Mouse (Mus musculus) MEL (cell line): Measurements from ENCODE around the gene Eef1a1. TPM values are rescaled to one million over a fixed set of nuclear protein-coding genes. Genes with fewer than 3 reads are reported as not detected.

Experiments
- DNase-seq: peaks from one replicate; pipeline ENCODE4 v3.0.0; 2011; ENCODE audit warnings: low read depth, low spot score
- H3K27ac ChIP-seq: 2 replicates; pipeline ENCODE4 v1.5.1; 2012; ENCODE audit warnings: low read depth, mild to moderate bottlenecking, control low read depth, low read length, moderate library complexity; ENCODE audit not compliant: control insufficient read depth
- H3K27me3 ChIP-seq, 2 experiments: fragments of 150-350 bp in 1 of 2; sonication (generic) in 1 of 2; 2 replicates each; pipeline ENCODE4 v1.6.1; 2012; ENCODE audit warnings: low read length in 2 of 2, mild to moderate bottlenecking in 2 of 2, improper control_type of control experiment in 1 of 2, moderate library complexity in 1 of 2; ENCODE audit not compliant: insufficient read depth in 2 of 2, control insufficient read depth in 1 of 2
- H3K36me3 ChIP-seq, 2 experiments: 2 replicates each; pipeline ENCODE4 v1.6.1; 2012 to 2014; ENCODE audit warnings: low read length in 2 of 2, improper control_type of control experiment in 1 of 2, inconsistent platforms in 1 of 2, mild to moderate bottlenecking in 1 of 2; ENCODE audit not compliant: insufficient read depth in 2 of 2, control insufficient read depth in 1 of 2
- H3K4me1 ChIP-seq, 2 experiments: fragments of 150-350 bp in 1 of 2; sonication (generic) in 1 of 2; 2 replicates each; pipeline ENCODE4 v1.6.1; 2012; ENCODE audit warnings: low read length in 2 of 2, improper control_type of control experiment in 1 of 2, mild to moderate bottlenecking in 1 of 2; ENCODE audit not compliant: insufficient read depth in 2 of 2, control insufficient read depth in 1 of 2
- H3K4me3 ChIP-seq, 2 experiments: fragments of 150-350 bp in 1 of 2; sonication (generic) in 1 of 2; 2 replicates each; pipeline ENCODE4 v1.5.1; 2012; ENCODE audit warnings: low read depth in 2 of 2, low read length in 2 of 2, mild to moderate bottlenecking in 2 of 2, moderate library complexity in 2 of 2, control low read depth in 1 of 2, improper control_type of control experiment in 1 of 2; ENCODE audit not compliant: control insufficient read depth in 1 of 2, insufficient read depth in 1 of 2
- H3K79me2 ChIP-seq: 2 replicates; pipeline ENCODE4 v1.6.1; 2012; ENCODE audit warnings: mild to moderate bottlenecking, low read length, moderate library complexity; ENCODE audit not compliant: control insufficient read depth, poor library complexity, insufficient read depth
- H3K9ac ChIP-seq: 2 replicates; pipeline ENCODE4 v1.6.1; 2012; ENCODE audit warnings: low read depth, mild to moderate bottlenecking, control low read depth, low read length, moderate library complexity; ENCODE audit not compliant: control insufficient read depth, poor library complexity, severe bottlenecking
- H3K9me3 ChIP-seq: fragments of 150-350 bp; sonication (generic); replicated peaks from 2 replicates; pipeline ENCODE4 v1.6.1; 2012; ENCODE audit warnings: mild to moderate bottlenecking, low read length, improper control_type of control experiment, moderate library complexity; ENCODE audit not compliant: insufficient read depth
- CHD2 ChIP-seq: IDR thresholded peaks from 2 replicates; pipeline ENCODE4 v1.6.1; 2011; ENCODE audit warnings: low read length, improper control_type of control experiment
- ETS1 ChIP-seq: IDR thresholded peaks from 2 replicates; pipeline ENCODE4 v1.6.1; 2012; ENCODE audit warnings: low read depth, mild to moderate bottlenecking, inconsistent platforms, low read length, improper control_type of control experiment, moderate library complexity
- GATA1 ChIP-seq: IDR thresholded peaks from 2 replicates; pipeline ENCODE4 v1.6.1; 2011; ENCODE audit warnings: low read depth, low read length, improper control_type of control experiment
- HCFC1 ChIP-seq: IDR thresholded peaks from 2 replicates; pipeline ENCODE4 v1.6.1; 2012; ENCODE audit warnings: low read depth, mild to moderate bottlenecking, inconsistent platforms, low read length, improper control_type of control experiment, moderate library complexity
- JUND ChIP-seq: IDR thresholded peaks from 2 replicates; pipeline ENCODE4 v1.6.1; 2011; ENCODE audit warnings: low read depth, mild to moderate bottlenecking, improper control_type of control experiment, low read length
- MAX ChIP-seq: IDR thresholded peaks from 2 replicates; pipeline ENCODE4 v1.6.1; 2011; ENCODE audit warnings: low read length, improper control_type of control experiment
- MEF2A ChIP-seq: IDR thresholded peaks from 2 replicates; pipeline ENCODE4 v1.6.1; 2014; ENCODE audit warnings: low read depth, mild to moderate bottlenecking, inconsistent platforms, low read length, improper control_type of control experiment; ENCODE audit not compliant: poor library complexity, insufficient replicate concordance, severe bottlenecking; ENCODE audit errors: extremely low read depth
- MYB ChIP-seq: IDR thresholded peaks from 2 replicates; pipeline ENCODE4 v1.6.1; 2011; ENCODE audit warnings: mild to moderate bottlenecking, low read depth, low read length, improper control_type of control experiment
- MYC ChIP-seq: IDR thresholded peaks from 2 replicates; pipeline ENCODE4 v1.6.1; 2011; ENCODE audit warnings: low read depth, mild to moderate bottlenecking, low read length, improper control_type of control experiment, moderate library complexity
- NRF1 ChIP-seq: IDR thresholded peaks from 2 replicates; pipeline ENCODE4 v1.6.1; 2014; ENCODE audit warnings: low read depth, mild to moderate bottlenecking, inconsistent platforms, low read length, improper control_type of control experiment, moderate library complexity; ENCODE audit not compliant: poor library complexity, insufficient read depth, severe bottlenecking
- POLR2AphosphoS2 ChIP-seq: IDR thresholded peaks from 2 replicates; pipeline ENCODE4 v1.6.1; 2011; ENCODE audit warnings: low read length, improper control_type of control experiment
- POLR2AphosphoS5 ChIP-seq: IDR thresholded peaks from 2 replicates; pipeline ENCODE4 v1.6.1; 2012; ENCODE audit warnings: low read depth, borderline replicate concordance, mild to moderate bottlenecking, inconsistent platforms, low read length, moderate library complexity, mixed read lengths
- RCOR1 ChIP-seq: IDR thresholded peaks from 2 replicates; pipeline ENCODE4 v1.6.1; 2012; ENCODE audit warnings: low read depth, mild to moderate bottlenecking, inconsistent platforms, low read length, improper control_type of control experiment
- SIN3A ChIP-seq: IDR thresholded peaks from 2 replicates; pipeline ENCODE4 v1.6.1; 2012; ENCODE audit warnings: low read length, improper control_type of control experiment, inconsistent platforms
- SMC3 ChIP-seq: IDR thresholded peaks from 2 replicates; pipeline ENCODE4 v1.6.1; 2011; ENCODE audit warnings: low read depth, low read length, improper control_type of control experiment
- TAL1 ChIP-seq: IDR thresholded peaks from 2 replicates; pipeline ENCODE4 v1.6.1; 2012; ENCODE audit warnings: mild to moderate bottlenecking, inconsistent platforms, low read length, moderate library complexity, mixed read lengths
- TBP ChIP-seq: IDR thresholded peaks from 2 replicates; pipeline ENCODE4 v1.8.0; 2011; ENCODE audit warnings: low read depth, low read length, improper control_type of control experiment
- TCF12 ChIP-seq: IDR thresholded peaks from 2 replicates; pipeline ENCODE4 v1.6.1; 2014; ENCODE audit warnings: low read depth, mild to moderate bottlenecking, inconsistent platforms, low read length, improper control_type of control experiment, moderate library complexity
- UBTF ChIP-seq: IDR thresholded peaks from 2 replicates; pipeline ENCODE4 v1.6.1; 2012; ENCODE audit warnings: low read depth, mild to moderate bottlenecking, inconsistent platforms, low read length, improper control_type of control experiment, moderate library complexity, borderline replicate concordance; ENCODE audit not compliant: insufficient read depth
- USF1 ChIP-seq: IDR thresholded peaks from 2 replicates; pipeline ENCODE4 v1.6.1; 2014; ENCODE audit warnings: low read depth, mild to moderate bottlenecking, inconsistent platforms, low read length, improper control_type of control experiment, moderate library complexity
- USF2 ChIP-seq, 2 experiments: IDR thresholded peaks; 2 replicates each; pipeline ENCODE4 v1.6.1; 2011 to 2012; ENCODE audit warnings: improper control_type of control experiment in 2 of 2, low read length in 2 of 2, borderline replicate concordance in 1 of 2, inconsistent platforms in 1 of 2, low read depth in 1 of 2, mild to moderate bottlenecking in 1 of 2; ENCODE audit not compliant: insufficient read depth in 1 of 2
- ZC3H11A ChIP-seq: IDR thresholded peaks from 2 replicates; pipeline ENCODE4 v1.6.1; 2012; ENCODE audit warnings: low read depth, mild to moderate bottlenecking, inconsistent platforms, low read length, improper control_type of control experiment
- ZMIZ1 ChIP-seq: IDR thresholded peaks from 2 replicates; pipeline ENCODE4 v1.6.1; 2012; ENCODE audit warnings: low read depth, mild to moderate bottlenecking, inconsistent platforms, low read length, improper control_type of control experiment, moderate library complexity
- ZNF384 ChIP-seq: IDR thresholded peaks from 2 replicates; pipeline ENCODE4 v1.6.1; 2012; ENCODE audit warnings: low read depth, mild to moderate bottlenecking, inconsistent platforms, low read length, improper control_type of control experiment
- polyA plus RNA-seq, 2 experiments: library from polyadenylated mRNA; stranded (reverse) in 1 of 2; unstranded in 1 of 2; fragments of >175 nt in 1 of 2; fragments of >200 nt in 1 of 2; gene quantifications; 2 replicates each; pipeline versions ENCODE4 v1.2.1 to v1.2.4; 2012; ENCODE audit warnings: low replicate concordance in 2 of 2, low read depth in 1 of 2; ENCODE audit not compliant: insufficient read length in 2 of 2, insufficient read depth in 1 of 2, missing spikeins in 1 of 2
- total RNA-seq: library from RNA; depleted of rRNA; stranded (reverse); fragments of 300-350 nt; gene quantifications from 2 replicates; pipeline ENCODE4 v1.2.3, GENCODE M21; 2012

Eef1a1 gene
- total and polyA plus RNA-seq, 3 experiments: 11,701 to 60,504 (median 13,182) TPM

DNA sequence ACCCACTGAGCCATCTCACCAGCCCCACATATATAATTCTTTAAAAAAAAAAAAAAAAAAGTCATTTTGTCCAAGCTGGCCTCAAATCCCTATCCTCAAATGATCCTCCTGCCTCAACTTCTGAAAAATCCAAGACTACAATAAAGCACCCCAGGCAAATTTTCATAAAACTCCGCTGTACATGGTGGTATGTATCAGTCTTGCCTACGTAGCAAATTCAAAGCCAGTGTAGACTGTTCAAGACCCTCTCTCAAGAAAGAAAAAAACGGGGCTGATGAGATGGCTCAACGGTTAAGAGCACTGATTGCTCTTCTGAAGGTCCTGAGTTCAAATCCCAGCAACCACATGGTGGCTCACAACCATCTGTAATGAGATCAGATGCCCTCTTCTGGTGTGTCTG is 13.1 kb downstream of the Eef1a1 start:
- no peak overlapping the region for H3K27ac ChIP-seq
- no peaks in the 10 kb centered on the region for H3K27me3 ChIP-seq
- H3K9me3 ChIP-seq: no peaks in the 10 kb centered on the region
- no peak for TF ChIP-seq SMC3
- peak; percentile 97 for TF ChIP-seq TBP
- TF ChIP-seq MYB: no peak
- TF ChIP-seq ZNF384: peak; percentile 52; the same call in 1 of the 2 replicates
- H3K36me3 ChIP-seq: peaks cover 10 to 12% of the 10 kb centered on the region in 2 experiments
- H3K4me3 ChIP-seq: no peak overlapping the region
- no peaks in the 10 kb centered on the region for H3K4me1 ChIP-seq
- peak; percentile 72 for DNase-seq
- peaks cover 24% of the 10 kb centered on the region for H3K79me2 ChIP-seq
- no peak overlapping the region for H3K9ac ChIP-seq

- H3K4me1 ChIP-seq: no peaks in the 10 kb centered on the region
- TF ChIP-seq ZMIZ1: peak; percentile 53; the same call in 1 of the 2 replicates
- TF ChIP-seq GATA1: no peak
- no peak for TF ChIP-seq CHD2
- no peak for TF ChIP-seq POLR2AphosphoS2
- no peak overlapping the region for H3K9ac ChIP-seq
- no peaks in the 10 kb centered on the region for H3K27me3 ChIP-seq
- H3K27ac ChIP-seq: no peak overlapping the region
- DNase-seq: no peak
- peaks cover 10 to 12% of the 10 kb centered on the region in 2 experiments for H3K36me3 ChIP-seq
- H3K4me3 ChIP-seq: no peak overlapping the region
- H3K79me2 ChIP-seq: peaks cover 19% of the 10 kb centered on the region
- no peaks in the 10 kb centered on the region for H3K9me3 ChIP-seq
These were observed 13.6 kb downstream of the Eef1a1 start for GRCm38 (mm10) chr9:78475383-78475780.

GRCm38 (mm10) chr9:78474771-78475382 is 14.1 kb downstream of the Eef1a1 start:
- H3K79me2 ChIP-seq: peaks cover 14% of the 10 kb centered on the region
- no peak overlapping the region for H3K9ac ChIP-seq
- TF ChIP-seq JUND (no peak), MYC (no peak), ZC3H11A (no peak), ZMIZ1 (no peak), UBTF (no peak), NRF1 (no peak), MAX (no peak), USF1 (no peak), POLR2AphosphoS5 (no peak; the same call in 1 of the 2 replicates), SIN3A (no peak; the same call in 1 of the 2 replicates), TCF12 (no peak), ETS1 (no peak), TBP (no peak), HCFC1 (no peak), POLR2AphosphoS2 (no peak), RCOR1 (no peak), TAL1 (no peak), USF2 (IDR thresholded peaks at IDR 0.05; ENCODE audit: borderline replicate concordance in 1 of 2, insufficient read depth in 1 of 2, low read depth in 1 of 2, low read length in 2 of 2) (no peak), MEF2A (no peak)
- TF ChIP-seq, all 39 proteins: peak for 0
- Histone ChIP-seq H3K27me3 (no peaks in the 10 kb centered on the region), H3K36me3 (peaks cover 9 to 12% of the 10 kb centered on the region in 2 experiments), H3K4me1 (no peaks in the 10 kb centered on the region), H3K27ac (no peak overlapping the region), H3K4me3 (no peak overlapping the region), H3K9me3 (no peaks in the 10 kb centered on the region)
- peak; percentile 62 for DNase-seq
